26 mouse cellular contexts compared by ENCODE assay signal in the genomic region with DNA sequence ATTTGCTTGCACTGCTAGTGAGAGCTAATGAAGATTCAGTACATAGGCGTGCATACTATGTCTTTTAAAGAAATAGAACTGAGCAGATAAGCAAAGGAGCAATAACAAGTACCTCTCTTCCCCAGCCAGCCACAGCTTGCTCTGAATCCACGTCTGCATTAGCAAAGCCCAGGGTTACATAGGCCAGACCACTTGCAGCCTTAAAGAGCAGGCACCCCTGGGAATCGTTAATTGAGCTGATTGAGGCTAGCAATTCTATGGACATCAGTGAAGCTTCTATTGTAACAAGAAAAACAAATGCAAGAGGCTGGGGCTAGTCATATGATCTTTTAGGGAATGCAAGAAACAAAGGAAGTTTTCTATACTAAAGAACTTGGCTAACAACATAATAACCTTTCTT.
DNase-seq lines count a peak whose midpoint lies in the region; ATAC-seq lines count a peak whose summit lies in the region.
"Had no signal": no experiment of that assay in that cellular context is flagged by ENCODE, and none has a peak within 500 bp of the region (broad histone marks: within the 10 kb centered on the region; RNA-seq: fewer than 3 reads in every experiment).

No protein-coding gene starts in this region.

- no peak overlapping the region for H3K9ac ChIP-seq in limb, embryonic 11.5 days (ENCODE audit: low read length)
- H3K9ac ChIP-seq: embryonic facial prominence, embryonic 15.5 days; hindbrain, embryonic 15.5 days had no signal

- ATAC-seq in limb, embryonic 11.5 days (ENCODE audit: insufficient number of reproducible peaks, low FRiP score, low TSS enrichment, low read depth): no peak
- ATAC-seq: CD4-positive, CD25-positive, alpha-beta regulatory T cell, adult 4 months; forebrain, embryonic 16.5 days; inflammation-experienced regulatory T-cells, adult 6 months had no signal

- H3K4me1 ChIP-seq in limb, embryonic 11.5 days (ENCODE audit: control insufficient read depth, insufficient read depth, low read length): no peaks in the 10 kb centered on the region
- H3K4me1 ChIP-seq in limb, embryonic 10.5 days: no peaks in the 10 kb centered on the region
- H3K4me1 ChIP-seq in embryonic facial prominence, embryonic 10.5 days: peaks cover 13% of the 10 kb centered on the region
- H3K4me1 ChIP-seq: embryonic facial prominence, embryonic 15.5 days; heart, embryonic 10.5 days; hindbrain, embryonic 15.5 days had no signal

- H3K4me2 ChIP-seq in limb, embryonic 11.5 days (ENCODE audit: low read depth, severe bottlenecking): no peak overlapping the region
- H3K4me2 ChIP-seq: embryonic facial prominence, embryonic 15.5 days; hindbrain, embryonic 15.5 days had no signal

- H3K27me3 ChIP-seq in limb, embryonic 11.5 days (ENCODE audit: control insufficient read depth, insufficient read depth, low read length): no peaks in the 10 kb centered on the region
- no peaks in the 10 kb centered on the region for H3K27me3 ChIP-seq in limb, embryonic 10.5 days (ENCODE audit: low read depth, poor library complexity, severe bottlenecking)
- no peaks in the 10 kb centered on the region for H3K27me3 ChIP-seq in embryonic facial prominence, embryonic 10.5 days (replicated peaks; ENCODE audit: low read depth, poor library complexity, severe bottlenecking)
- H3K27me3 ChIP-seq: embryonic facial prominence, embryonic 15.5 days; hindbrain, embryonic 15.5 days had no signal

- WGBS in limb, embryonic 11.5 days: 34% methylated on average over 3 of the region's 3 CpGs
- WGBS in limb, embryonic 10.5 days: 38% methylated on average over 3 of the region's 3 CpGs
- 19% methylated on average over 3 of the region's 3 CpGs for WGBS in embryonic facial prominence, embryonic 10.5 days

- H3K36me3 ChIP-seq in limb, embryonic 11.5 days (ENCODE audit: control insufficient read depth, insufficient read depth, low read length): no peaks in the 10 kb centered on the region
- no peaks in the 10 kb centered on the region for H3K36me3 ChIP-seq in limb, embryonic 10.5 days
- no peaks in the 10 kb centered on the region for H3K36me3 ChIP-seq in embryonic facial prominence, embryonic 10.5 days (replicated peaks)
- H3K36me3 ChIP-seq: embryonic facial prominence, embryonic 15.5 days; forebrain, embryonic 10.5 days; G1E; heart, embryonic 10.5 days; hindbrain, embryonic 15.5 days had no signal

- H3K4me3 ChIP-seq in limb, embryonic 11.5 days (ENCODE audit: low read depth, low read length): no peak overlapping the region
- H3K4me3 ChIP-seq in limb, embryonic 10.5 days: no peak overlapping the region
- no peak overlapping the region for H3K4me3 ChIP-seq in embryonic facial prominence, embryonic 10.5 days
- H3K4me3 ChIP-seq: embryonic facial prominence, embryonic 15.5 days; erythroblast, embryonic 14.5 days; forebrain, embryonic 10.5 days; heart, embryonic 10.5 days; hindbrain, embryonic 15.5 days had no signal

- DNase-seq in embryo, embryonic 10 days (ENCODE audit: low spot score): peak; percentile 58
- no peak for DNase-seq in embryo, embryonic 9.5 days (ENCODE audit: extremely low spot score)
- DNase-seq in limb, embryonic 11.5 days (ENCODE audit: low spot score): peak; percentile 16
- DNase-seq in limb, embryonic 10.5 days (ENCODE audit: low spot score): no peak
- DNase-seq in MN1 (ENCODE audit: low spot score): peak; percentile 90
- peak; percentile 41 for DNase-seq in embryonic facial prominence, embryonic 10.5 days (ENCODE audit: low spot score)
- DNase-seq in right cerebral cortex, postnatal 36 days (ENCODE audit: low spot score in 2 of 2): no peak
- DNase-seq in left cerebral cortex, adult 8-10 months (ENCODE audit: low spot score in 2 of 2): no peak
- DNase-seq: adrenal gland, postnatal 10 days; B cell, adult 2 months; cerebellum, adult 11-12 months; cerebellum, adult 9-10 months; cerebellum, postnatal 25 days; gastrocnemius, postnatal 10 days; heart, adult 18-20 months; heart, postnatal 10 days; heart, postnatal 4 days had no signal

- no peak overlapping the region for H3K27ac ChIP-seq in limb, embryonic 11.5 days (replicated peaks; ENCODE audit: low read depth, low read length)
- no peak overlapping the region for H3K27ac ChIP-seq in limb, embryonic 10.5 days
- H3K27ac ChIP-seq in embryonic facial prominence, embryonic 10.5 days (replicated peaks): no peak overlapping the region
- H3K27ac ChIP-seq: embryonic facial prominence, embryonic 15.5 days; forebrain, embryonic 10.5 days; heart, embryonic 10.5 days; hindbrain, embryonic 15.5 days had no signal

- H3K9me3 ChIP-seq in limb, embryonic 11.5 days (ENCODE audit: control insufficient read depth, low read length): no peaks in the 10 kb centered on the region
- H3K9me3 ChIP-seq in limb, embryonic 10.5 days (replicated peaks): no peaks in the 10 kb centered on the region
- H3K9me3 ChIP-seq in embryonic facial prominence, embryonic 10.5 days: no peaks in the 10 kb centered on the region
- H3K9me3 ChIP-seq: embryonic facial prominence, embryonic 15.5 days; forebrain, embryonic 10.5 days; G1E; heart, embryonic 10.5 days; hindbrain, embryonic 15.5 days had no signal

Comparison
In these comparisons a context has a peak if more than half of its experiments do, and no peak if none do; other contexts are left out.
1. DNase-seq: peak in embryo, embryonic 10 days (single experiment), limb, embryonic 11.5 days (single experiment), MN1 (single experiment) and embryonic facial prominence, embryonic 10.5 days (single experiment); none in embryo, embryonic 9.5 days (single experiment), limb, embryonic 10.5 days (single experiment), right cerebral cortex, postnatal 36 days (0 of 2) and left cerebral cortex, adult 8-10 months (0 of 2).